Mouse (Mus musculus) mouse trophoblast stem cell (cell line): ENCODE results near the gene H2afy2.

Experiments used
- in situ Hi-C, 2 experiments: fragments of 300-500 bp; cut with MseI, MboI; formaldehyde crosslinking; loops; 2 replicates in 1 of 2; 3 replicates in 1 of 2; pipeline ENCODE4 v1.15.1; 2025

Gene H2afy2

DNA sequence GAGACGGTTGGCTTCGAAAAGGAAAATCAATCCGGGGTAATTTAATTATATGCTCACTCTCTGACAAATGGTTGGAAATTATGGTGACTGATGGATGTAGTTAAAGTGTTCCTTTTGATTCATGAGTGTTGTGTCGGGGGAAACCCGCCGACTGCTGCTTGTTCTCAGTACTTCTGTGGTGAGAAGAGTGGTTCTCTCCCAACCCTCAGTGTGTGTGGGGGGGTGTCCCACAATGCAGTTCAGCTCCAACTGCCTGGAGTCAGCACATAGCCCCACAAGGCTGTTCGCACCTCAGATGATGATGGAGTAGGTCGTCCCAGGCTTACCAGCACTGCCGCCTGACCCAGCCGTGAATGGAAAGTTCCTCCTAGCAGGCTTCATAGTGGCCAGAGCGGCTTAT lies 54.8 kb downstream of the H2afy2 start:
- in situ Hi-C loops = no loop called here

DNA sequence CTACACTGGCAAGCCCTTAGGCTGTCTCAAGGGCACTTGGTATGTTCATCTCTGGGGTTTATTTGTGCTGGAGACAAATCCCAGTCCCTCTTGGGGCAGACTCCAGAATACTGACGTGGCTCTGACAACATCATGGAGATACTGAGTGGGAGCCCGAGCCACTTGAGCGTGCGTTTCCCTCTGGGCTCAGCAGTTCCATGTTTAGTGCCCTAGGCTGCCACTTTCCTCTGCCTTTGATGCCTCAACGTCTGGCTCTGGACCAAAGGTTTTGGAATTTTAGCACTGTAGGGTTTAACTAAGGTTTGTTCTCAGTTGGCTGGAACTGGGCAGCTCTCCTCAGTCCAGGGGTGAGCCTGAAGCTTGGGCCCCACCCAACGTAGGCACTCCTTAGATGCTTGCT lies 60.7 kb downstream of the H2afy2 start:
- in situ Hi-C loops = no loop called here

DNA sequence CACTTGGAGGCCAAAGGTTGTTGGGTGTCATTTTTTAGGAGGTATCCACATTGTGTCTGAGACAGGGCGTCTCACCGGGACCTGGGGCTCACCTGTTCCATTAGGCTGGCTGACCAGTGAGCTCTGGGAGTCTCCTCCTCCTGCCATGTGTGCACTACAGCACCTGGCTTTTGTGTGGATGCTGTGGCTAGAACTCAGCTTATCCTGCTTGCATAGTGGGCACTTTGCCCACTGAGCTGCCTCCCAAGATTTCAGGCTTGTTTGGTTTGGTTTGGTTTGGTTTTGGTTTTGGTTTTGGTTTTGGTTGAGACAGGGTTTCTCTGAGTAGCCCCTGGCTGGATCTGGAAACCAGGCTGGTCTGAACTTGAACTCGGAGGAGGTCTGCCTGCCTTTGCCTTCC lies 61.7 kb downstream of the H2afy2 start:
- in situ Hi-C loops = no loop called here

DNA sequence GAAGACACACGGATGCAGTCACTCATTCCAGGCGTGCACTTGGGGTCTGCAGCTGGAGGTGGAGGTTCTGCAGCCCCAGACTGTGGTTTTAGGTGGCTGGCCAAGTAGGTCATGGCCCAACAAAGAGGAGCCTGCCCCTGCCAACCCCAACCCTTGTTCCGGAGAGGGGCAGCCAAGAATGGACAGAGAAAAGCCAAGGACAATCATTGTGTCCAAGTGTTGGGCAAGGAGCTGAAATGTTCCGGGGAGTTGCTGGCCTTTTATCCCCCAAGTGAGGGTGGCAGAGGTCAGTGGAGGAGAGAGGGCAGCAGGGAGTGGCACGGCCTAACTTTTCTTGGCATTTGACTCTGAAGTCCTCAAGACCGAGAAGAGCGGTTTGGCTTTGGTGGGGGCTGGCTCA lies 63.6 kb downstream of the H2afy2 start:
- in situ Hi-C loops = no loop called here

- in situ Hi-C loops = no loop called here
Measured at GRCm38 (mm10) chr10:61717406-61718296, 66.3 kb downstream of the H2afy2 start.

DNA sequence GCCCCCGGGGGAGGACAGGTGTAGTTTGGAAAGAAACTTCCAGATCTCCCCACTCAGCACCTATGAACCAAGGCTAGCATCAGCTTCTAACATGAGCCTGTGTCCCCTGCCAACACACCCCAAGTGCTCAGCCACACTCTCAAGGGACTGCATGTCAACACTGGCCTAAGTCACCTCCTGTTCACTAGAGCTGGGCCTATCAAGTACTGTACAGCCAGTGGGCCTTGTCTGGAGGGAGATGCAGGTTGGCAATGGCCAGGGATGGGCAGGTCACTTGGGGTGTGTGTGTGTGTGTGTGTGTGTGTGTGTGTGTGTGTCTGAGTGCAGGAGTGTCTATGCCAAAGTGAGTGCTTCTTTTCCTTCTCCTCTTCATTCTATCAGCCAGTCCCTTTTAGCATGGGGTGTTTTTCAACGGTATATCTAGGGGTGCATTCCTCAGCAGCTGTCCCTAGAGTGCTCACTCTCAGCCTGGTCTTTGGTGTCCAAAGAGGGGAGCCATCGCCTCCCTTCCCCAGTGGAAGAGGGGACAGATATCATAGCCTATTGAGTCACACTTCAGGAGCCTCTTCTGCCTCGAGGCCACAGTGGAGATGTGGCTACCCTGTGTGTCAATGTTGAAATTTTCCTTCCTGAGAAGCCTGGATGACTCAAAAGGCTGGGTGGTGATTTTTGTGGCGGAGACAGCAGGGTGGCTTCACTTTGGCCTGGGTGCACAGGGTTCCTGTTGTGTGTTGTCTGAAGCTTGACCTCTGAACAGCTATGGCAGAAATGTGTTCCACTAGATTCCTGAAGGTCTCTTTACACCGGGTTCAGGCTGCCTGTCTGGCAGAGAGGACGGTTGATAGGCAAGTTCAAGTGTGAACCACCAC lies 67.7 kb downstream of the H2afy2 start:
- in situ Hi-C loops = no loop called here

GRCm38 (mm10) chr10:61715462-61715837 lies 68.5 kb downstream of the H2afy2 start:
- in situ Hi-C loops = no loop called here

DNA sequence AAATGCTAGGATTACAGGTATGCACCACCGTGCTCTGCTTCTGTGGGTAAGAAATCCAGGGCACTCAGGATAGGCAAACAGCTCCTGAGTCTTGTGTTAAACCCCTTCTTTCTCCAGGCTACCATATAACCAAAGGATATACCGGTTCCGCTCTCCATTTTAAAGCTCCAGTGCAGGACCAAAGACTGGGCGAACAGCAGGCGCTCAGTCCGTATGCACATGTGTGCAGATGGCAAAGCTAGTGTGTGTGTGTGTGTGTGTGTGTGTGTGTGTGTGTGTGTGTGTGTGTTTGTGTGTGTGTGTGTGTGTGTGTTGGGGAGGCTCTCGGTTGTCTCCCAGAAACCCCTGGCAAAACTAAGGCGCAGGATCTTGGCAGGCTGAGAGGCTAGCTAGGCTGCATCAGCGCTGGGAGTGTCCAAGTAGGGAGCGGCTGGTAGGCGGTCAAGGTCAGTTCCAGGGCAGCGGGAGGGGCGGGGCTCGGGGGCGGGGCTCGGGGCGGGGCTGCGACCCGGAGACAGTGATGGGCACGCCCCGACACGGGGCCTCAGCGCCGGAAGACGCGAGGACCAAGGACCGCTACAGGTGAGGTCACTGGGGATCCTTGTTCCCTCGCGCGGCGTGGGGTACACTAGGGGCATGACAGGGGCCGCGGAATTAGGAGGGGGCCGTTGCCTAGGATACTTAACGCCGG lies 69.0 kb downstream of the H2afy2 start, which contains the start of gene Aifm2:
Aifm2 (plus strand) TSS at position 493 of the 691 bp plus-strand sequence.
- in situ Hi-C loops = no loop called here

GRCm38 (mm10) chr10:61714146-61714545 lies 69.8 kb downstream of the H2afy2 start:
- in situ Hi-C loops = no loop called here

DNA sequence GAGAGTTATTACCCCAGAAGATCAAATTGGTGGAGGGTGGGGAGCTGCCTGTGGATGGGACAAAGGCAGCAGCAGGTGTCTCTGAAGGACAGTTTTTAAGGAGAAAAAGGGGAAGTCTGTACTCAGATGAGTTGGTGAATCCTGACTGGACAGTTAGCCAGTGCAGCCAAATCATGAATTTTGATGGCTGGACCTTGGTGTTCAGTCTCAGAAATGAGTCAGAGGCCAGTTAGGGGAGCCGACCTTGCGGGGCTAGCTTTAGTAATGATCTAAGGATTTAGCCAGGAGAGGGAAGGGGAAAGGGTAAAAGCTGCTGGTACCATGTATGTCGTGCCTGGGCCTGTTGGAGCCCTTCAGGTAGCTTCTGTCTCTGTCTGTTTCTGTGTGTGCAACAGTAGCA lies 70.3 kb downstream of the H2afy2 start:
- in situ Hi-C loops = no loop called here

GRCm38 (mm10) chr10:61706412-61707375 lies 77.3 kb downstream of the H2afy2 start:
- in situ Hi-C loops = no loop called here

DNA sequence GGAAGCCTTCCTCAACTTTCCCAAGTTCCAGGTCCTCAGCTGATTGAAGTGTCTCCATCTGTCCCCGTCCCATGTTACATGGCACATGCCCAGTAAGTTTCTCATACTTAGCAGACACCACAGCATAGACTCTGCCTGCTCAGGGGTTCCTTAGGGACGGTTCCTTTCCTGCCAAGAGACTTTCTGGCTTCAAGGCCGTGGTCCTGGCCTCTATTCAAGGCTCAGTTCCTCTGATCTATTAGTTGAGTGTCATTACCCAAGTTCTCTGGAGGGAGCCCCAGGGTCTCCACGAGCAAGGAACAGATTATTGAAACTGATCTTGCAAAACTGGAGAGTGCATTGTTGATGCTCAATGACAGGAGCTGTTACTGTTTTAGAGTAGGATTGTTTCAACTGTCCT lies 79.3 kb downstream of the H2afy2 start:
- in situ Hi-C loops = no loop called here

DNA sequence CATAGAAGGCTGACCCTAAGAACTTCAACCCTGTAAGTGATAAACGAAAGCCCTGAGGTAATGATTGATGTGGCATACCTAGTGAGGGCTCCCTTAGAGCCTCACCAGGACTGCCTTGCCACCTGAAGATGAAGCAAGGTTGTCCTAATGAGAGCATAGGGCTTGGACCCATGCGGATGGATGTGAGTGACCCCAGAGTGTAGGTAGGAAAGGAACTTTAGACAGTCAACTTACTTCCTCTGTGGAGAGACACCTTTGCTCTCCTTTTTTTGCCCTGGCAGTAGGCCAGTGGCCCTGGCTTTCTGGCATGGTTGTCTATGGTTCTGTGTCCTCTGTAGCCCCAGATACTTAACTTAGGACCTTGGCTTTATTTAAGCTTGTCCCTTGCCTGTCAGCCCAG lies 86.9 kb downstream of the H2afy2 start:
- in situ Hi-C loops = no loop called here

DNA sequence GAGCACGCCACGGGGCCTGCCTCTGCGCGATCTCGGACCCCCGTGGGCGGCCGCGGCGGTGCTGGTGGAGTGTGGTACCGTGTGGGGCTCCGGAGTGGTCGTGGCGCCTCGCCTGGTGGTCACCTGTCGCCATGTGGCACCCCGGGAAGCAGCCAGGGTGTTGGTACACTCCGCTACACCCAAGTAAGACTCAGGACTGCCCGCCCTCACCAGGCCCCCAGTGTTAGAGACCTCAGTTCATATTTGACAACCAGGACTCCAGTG lies 87.5 kb downstream of the H2afy2 start:
- in situ Hi-C loops = no loop called here

DNA sequence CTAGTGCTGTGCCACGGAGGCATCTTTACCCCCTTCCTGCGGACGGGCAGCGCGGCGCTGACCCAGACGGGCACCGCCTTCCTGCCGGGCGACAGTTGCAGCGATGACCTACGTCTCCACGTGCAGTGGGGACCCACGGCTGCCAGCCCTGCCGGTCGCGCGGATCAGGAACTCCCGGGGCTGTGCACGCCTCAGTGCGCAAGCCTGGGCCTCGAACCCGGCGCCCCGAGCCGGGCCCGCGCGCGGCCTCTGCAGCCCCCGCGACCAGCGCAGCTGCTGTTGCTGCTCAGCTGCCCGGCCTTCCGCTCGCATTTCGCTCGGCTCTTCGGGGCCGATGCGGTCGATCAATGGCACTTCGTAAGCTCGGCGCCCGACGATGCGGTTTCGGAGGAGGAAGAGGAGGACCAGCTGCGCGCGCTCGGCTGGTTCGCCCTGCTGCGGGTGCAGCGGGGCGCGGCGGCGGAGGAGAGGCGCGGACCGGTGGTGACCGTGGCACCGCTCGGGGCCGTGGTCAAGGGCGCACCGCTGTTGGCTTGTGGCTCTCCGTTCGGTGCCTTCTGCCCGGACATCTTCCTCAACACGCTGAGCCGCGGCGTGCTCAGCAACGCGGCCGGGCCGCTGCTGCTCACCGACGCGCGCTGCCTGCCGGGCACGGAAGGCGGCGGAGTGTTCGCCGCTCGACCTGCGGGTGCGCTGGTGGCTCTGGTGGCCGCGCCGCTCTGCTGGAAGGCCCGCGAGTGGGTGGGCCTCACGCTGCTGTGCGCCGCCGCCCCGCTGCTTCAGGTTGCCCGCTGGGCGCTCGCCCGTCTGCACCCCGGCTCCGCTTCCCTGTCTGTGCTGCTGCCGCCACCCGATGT lies 88.0 kb downstream of the H2afy2 start:
- in situ Hi-C loops = no loop called here

- in situ Hi-C loops = no loop called here
Measured at GRCm38 (mm10) chr10:61694870-61695670, 88.9 kb downstream of the H2afy2 start, which contains the start of gene Tysnd1. Gene Tysnd1, plus strand, starts transcription at chr10:61695514.

- in situ Hi-C loops = no loop called here
Measured at GRCm38 (mm10) chr10:61693563-61693962, 90.4 kb downstream of the H2afy2 start.

- in situ Hi-C loops = no loop called here
Measured at GRCm38 (mm10) chr10:61689405-61689804, 94.5 kb downstream of the H2afy2 start.
